Mouse (Mus musculus) heart, postnatal 25 days (tissue): Measurements from ENCODE around the gene Fam189a2. TPM values are rescaled to one million over a fixed set of nuclear protein-coding genes. Genes with fewer than 3 reads are reported as not detected.

ENCODE experiments used
- DNase-seq: peaks from one replicate; pipeline ENCODE4 v3.0.0; 2022; ENCODE audit warnings: low spot score
- intact Hi-C: fragments of 180-260 bp; cut with DNase I; formaldehyde crosslinking; loops from one replicate; pipeline ENCODE4 v1.15.1; 2025
- total RNA-seq, 2 experiments: library from RNA; stranded (reverse); gene quantifications; 2 replicates each; pipeline ENCODE4 v1.2.3; 2021

Gene Fam189a2
- total RNA-seq, 2 experiments from 2014 or later, result 49.6 to 53.1 TPM

- intact Hi-C loops, result no loop called here
- DNase-seq, result no peak
Observed at GRCm38 (mm10) chr19:23987291-23987690, 43.5 kb downstream of the Fam189a2 start.

- intact Hi-C loops, result loop anchor here (5.0 kb wide), 1 partner anchor 118 kb away; no protein-coding TSS in a partner anchor
Observed at GRCm38 (mm10) chr19:23984186-23984585, 46.6 kb downstream of the Fam189a2 start.

GRCm38 (mm10) chr19:23980598-23980997, 50.2 kb downstream of the Fam189a2 start:
- intact Hi-C loops, result loop anchor here (5.0 kb wide), 1 partner anchor 122 kb away; no protein-coding TSS in a partner anchor
- DNase-seq, result no peak

More at GRCm38 (mm10) chr19:23984186-23984585, 46.6 kb downstream of the Fam189a2 start:
- no peak for DNase-seq

GRCm38 (mm10) chr19:23977901-23978443, 52.8 kb downstream of the Fam189a2 start:
- intact Hi-C loops, result no loop called here
- DNase-seq, result no peak

- DNase-seq, result peak; percentile 48
- intact Hi-C loops, result loop anchor here (5.0 kb wide), 1 partner anchor 49 kb away; no protein-coding TSS in a partner anchor
Observed at GRCm38 (mm10) chr19:23972881-23973649, 57.8 kb downstream of the Fam189a2 start.

- intact Hi-C loops, result loop anchor here (5.0 kb wide), 1 partner anchor 51 kb away; no protein-coding TSS in a partner anchor
- DNase-seq, result no peak
Observed at GRCm38 (mm10) chr19:23971391-23971790, 59.4 kb downstream of the Fam189a2 start.

GRCm38 (mm10) chr19:23970374-23970773, 60.4 kb downstream of the Fam189a2 start:
- intact Hi-C loops, result loop anchor here (5.0 kb wide), 1 partner anchor 52 kb away; no protein-coding TSS in a partner anchor
- no peak for DNase-seq

- intact Hi-C loops, result loop anchor here (10.0 kb wide), 1 partner anchor 424 kb away; no protein-coding TSS in a partner anchor
- no peak for DNase-seq
Observed at GRCm38 (mm10) chr19:23968862-23969225, 62.0 kb downstream of the Fam189a2 start.

- no peak for DNase-seq
- intact Hi-C loops, result loop anchor here (10.0 kb wide), 1 partner anchor 423 kb away; no protein-coding TSS in a partner anchor
Observed at GRCm38 (mm10) chr19:23968125-23968861, 62.5 kb downstream of the Fam189a2 start.

- peak; percentile 65 for DNase-seq
- intact Hi-C loops, result loop anchor here (10.0 kb wide), 1 partner anchor 422 kb away; no protein-coding TSS in a partner anchor
Observed at GRCm38 (mm10) chr19:23967156-23967555, 63.7 kb downstream of the Fam189a2 start.

GRCm38 (mm10) chr19:23966376-23966775, 64.4 kb downstream of the Fam189a2 start:
- no peak for DNase-seq
- intact Hi-C loops, result loop anchor here (10.0 kb wide), 1 partner anchor 422 kb away; no protein-coding TSS in a partner anchor

GRCm38 (mm10) chr19:23964401-23964910, 66.4 kb downstream of the Fam189a2 start:
- no peak for DNase-seq
- intact Hi-C loops, result loop anchor here (10.0 kb wide), 1 partner anchor 420 kb away; no protein-coding TSS in a partner anchor

GRCm38 (mm10) chr19:23961516-23961915, 69.3 kb downstream of the Fam189a2 start:
- DNase-seq, result peak; percentile 54
- intact Hi-C loops, result loop anchor here (1.0 to 10.0 kb wide), 2 partner anchors 101 to 417 kb away; no protein-coding TSS in a partner anchor

- intact Hi-C loops, result loop anchor here (1.0 to 10.0 kb wide), 3 partner anchors 62 to 416 kb away; no protein-coding TSS in a partner anchor
- DNase-seq, result no peak
Observed at GRCm38 (mm10) chr19:23960831-23961447, 69.9 kb downstream of the Fam189a2 start.

GRCm38 (mm10) chr19:23960275-23960674, 70.5 kb downstream of the Fam189a2 start:
- no peak for DNase-seq
- intact Hi-C loops, result loop anchor here (1.0 to 10.0 kb wide), 2 partner anchors 61 to 415 kb away; no protein-coding TSS in a partner anchor

- intact Hi-C loops, result loop anchor here (1.0 to 10.0 kb wide), 3 partner anchors 61 to 415 kb away; no protein-coding TSS in a partner anchor
- no peak for DNase-seq
Observed at GRCm38 (mm10) chr19:23959870-23960269, 70.9 kb downstream of the Fam189a2 start.

- intact Hi-C loops, result loop anchor here (5.0 kb wide), 1 partner anchor 382 kb away; no protein-coding TSS in a partner anchor
- DNase-seq, result no peak
Observed at GRCm38 (mm10) chr19:23958925-23959324, 71.9 kb downstream of the Fam189a2 start.

- DNase-seq, result no peak
- intact Hi-C loops, result loop anchor here (5.0 kb wide), 1 partner anchor 380 kb away; no protein-coding TSS in a partner anchor
Observed at GRCm38 (mm10) chr19:23957563-23957962, 73.3 kb downstream of the Fam189a2 start.
